Mouse (Mus musculus) bone marrow macrophage, adult 2 months (primary cell): ENCODE results near the gene Cyp8b1.

ENCODE experiments used
- CTCF ChIP-seq: IDR thresholded peaks from 2 replicates; pipeline ENCODE4 v1.5.1; 2012; ENCODE audit warnings: low read depth, mild to moderate bottlenecking, low read length, moderate library complexity
- POLR2A ChIP-seq: IDR thresholded peaks from 2 replicates; pipeline ENCODE4 v1.6.1; 2012; ENCODE audit warnings: mild to moderate bottlenecking, low read depth, low read length, borderline replicate concordance

GRCm38 (mm10) chr9:121869973-121870515, 46.1 kb downstream of the Cyp8b1 start:
- TF ChIP-seq CTCF (no peak), POLR2A (no peak)
